Comparison of ENCODE assay signal across 22 mouse cellular contexts in genomic region chr10:107661970-107662369, GRCm38 (mm10). TPM values are rescaled to one million over a fixed set of nuclear protein-coding genes. Genes with fewer than 3 reads are reported as not detected.
DNase-seq lines count a peak whose midpoint lies in the region; ATAC-seq and TF ChIP-seq lines count a peak whose summit lies in the region.
"Had no signal": no experiment of that assay in that cellular context is flagged by ENCODE, and none has a peak within 500 bp of the region (broad histone marks: within the 10 kb centered on the region; RNA-seq: fewer than 3 reads in every experiment).

No protein-coding gene starts in this region.

- TF ChIP-seq CTCF in lung, adult 2 months (IDR thresholded peaks at IDR 0.05; ENCODE audit: insufficient read depth, low read length): no peak
- no peak for TF ChIP-seq CTCF in embryonic fibroblast, embryonic 13.5 days (IDR thresholded peaks at IDR 0.05; ENCODE audit: borderline replicate concordance, insufficient read depth, low read length)
- no peak for TF ChIP-seq CTCF in forebrain, postnatal 0 days (IDR thresholded peaks at IDR 0.05; ENCODE audit: low read depth)

- H3K4me1 ChIP-seq in hindbrain, embryonic 11.5 days (replicated peaks; ENCODE audit: control insufficient read depth, insufficient read depth, low read length): no peaks in the 10 kb centered on the region
- H3K4me1 ChIP-seq in hindbrain, embryonic 10.5 days (replicated peaks): no peaks in the 10 kb centered on the region
- no peaks in the 10 kb centered on the region for H3K4me1 ChIP-seq in lung, embryonic 16.5 days (replicated peaks; ENCODE audit: control insufficient read depth, insufficient read depth, low read length)
- H3K4me1 ChIP-seq in lung, adult 2 months (ENCODE audit: control insufficient read depth, insufficient read depth, low read length): no peaks in the 10 kb centered on the region
- H3K4me1 ChIP-seq in embryonic fibroblast, embryonic 13.5 days (ENCODE audit: control insufficient read depth, insufficient read depth, low read length): no peaks in the 10 kb centered on the region; the same call in 1 of the 2 replicates
- H3K4me1 ChIP-seq in forebrain, postnatal 0 days (ENCODE audit: insufficient read depth): no peaks in the 10 kb centered on the region
- H3K4me1 ChIP-seq in kidney, embryonic 15.5 days: no peaks in the 10 kb centered on the region
- H3K4me1 ChIP-seq: embryonic facial prominence, embryonic 12.5 days; heart, embryonic 13.5 days; limb, embryonic 13.5 days; liver, embryonic 12.5 days; megakaryocyte, embryonic 14.5 days had no signal

- ATAC-seq in hindbrain, embryonic 11.5 days (ENCODE audit: low FRiP score): 0 out of 2 replicates have a peak, but pooled peaks have one; percentile 12
- ATAC-seq in lung, embryonic 16.5 days (ENCODE audit: low read depth): no peak
- peak; percentile 1; the same call in 1 of the 2 replicates for ATAC-seq in forebrain, postnatal 0 days
- no peak for ATAC-seq in kidney, embryonic 15.5 days (replicated peaks; ENCODE audit: low FRiP score)
- ATAC-seq: CD4-positive, CD25-positive, alpha-beta regulatory T cell, adult 4 months; liver, embryonic 12.5 days; liver, postnatal 0 days had no signal

- peak; percentile 5 for DNase-seq in hindbrain, embryonic 11.5 days (ENCODE audit: low spot score)
- no peak for DNase-seq in hindbrain, embryonic 10.5 days (ENCODE audit: low spot score)
- DNase-seq in lung, adult 2 months: no peak
- no peak for DNase-seq in forebrain, postnatal 0 days
- no peak for DNase-seq in spleen, adult 12 weeks (ENCODE audit: low spot score)
- DNase-seq: cerebellum, adult 11-12 months; cerebellum, adult 9-11 months; kidney, adult 8-10 months; liver, postnatal 0 days; right cerebral cortex, postnatal 25 days; spleen, adult 18-20 months had no signal

- no peak overlapping the region for H3K4me3 ChIP-seq in hindbrain, embryonic 11.5 days (ENCODE audit: low read depth, low read length)
- H3K4me3 ChIP-seq in hindbrain, embryonic 10.5 days: no peak overlapping the region
- no peak overlapping the region for H3K4me3 ChIP-seq in lung, embryonic 16.5 days (ENCODE audit: low read length)
- no peak overlapping the region for H3K4me3 ChIP-seq in lung, adult 2 months (replicated peaks; ENCODE audit: extremely low read depth, low read depth, low read length)
- no peak overlapping the region for H3K4me3 ChIP-seq in embryonic fibroblast, embryonic 13.5 days (ENCODE audit: insufficient read depth, low read length)
- no peak overlapping the region for H3K4me3 ChIP-seq in forebrain, postnatal 0 days (ENCODE audit: low read depth, low read length)
- no peak overlapping the region for H3K4me3 ChIP-seq in kidney, embryonic 15.5 days (replicated peaks)
- H3K4me3 ChIP-seq: embryonic facial prominence, embryonic 12.5 days; heart, embryonic 13.5 days; limb, embryonic 13.5 days; liver, embryonic 12.5 days; megakaryocyte, embryonic 14.5 days had no signal

- WGBS in hindbrain, embryonic 11.5 days: 90% methylated on average over 3 of the region's 3 CpGs
- WGBS in hindbrain, embryonic 10.5 days: 91% methylated on average over 3 of the region's 3 CpGs
- WGBS in lung, embryonic 16.5 days: 58% methylated on average over 3 of the region's 3 CpGs
- 72% methylated on average over 3 of the region's 3 CpGs for WGBS in lung, adult 2 months
- 87% methylated on average over 3 of the region's 3 CpGs for WGBS in forebrain, postnatal 0 days
- WGBS in kidney, embryonic 15.5 days: 93% methylated on average over 3 of the region's 3 CpGs

- H3K27me3 ChIP-seq in hindbrain, embryonic 11.5 days (ENCODE audit: control insufficient read depth, insufficient read depth, low read length): no peaks in the 10 kb centered on the region
- H3K27me3 ChIP-seq in hindbrain, embryonic 10.5 days (ENCODE audit: insufficient read depth, poor library complexity, severe bottlenecking): no peaks in the 10 kb centered on the region
- no peaks in the 10 kb centered on the region for H3K27me3 ChIP-seq in lung, embryonic 16.5 days (ENCODE audit: control insufficient read depth, insufficient read depth, low read depth, low read length)
- no peaks in the 10 kb centered on the region for H3K27me3 ChIP-seq in forebrain, postnatal 0 days (ENCODE audit: insufficient read depth, low read length)
- no peaks in the 10 kb centered on the region for H3K27me3 ChIP-seq in kidney, embryonic 15.5 days
- H3K27me3 ChIP-seq: embryonic facial prominence, embryonic 12.5 days; heart, embryonic 13.5 days; limb, embryonic 13.5 days; liver, embryonic 12.5 days; megakaryocyte, embryonic 14.5 days had no signal

- H3K4me2 ChIP-seq in hindbrain, embryonic 11.5 days (replicated peaks; ENCODE audit: low read depth, low read length): no peak overlapping the region
- H3K4me2 ChIP-seq in lung, embryonic 16.5 days (ENCODE audit: low read depth, low read length): no peak overlapping the region
- no peak overlapping the region for H3K4me2 ChIP-seq in forebrain, postnatal 0 days (ENCODE audit: low read depth)
- no peak overlapping the region for H3K4me2 ChIP-seq in kidney, embryonic 15.5 days
- H3K4me2 ChIP-seq: embryonic facial prominence, embryonic 12.5 days; heart, embryonic 13.5 days; limb, embryonic 13.5 days; liver, embryonic 12.5 days had no signal

- H3K27ac ChIP-seq in hindbrain, embryonic 11.5 days (ENCODE audit: low read depth, low read length): no peak overlapping the region
- no peak overlapping the region for H3K27ac ChIP-seq in hindbrain, embryonic 10.5 days
- 0 out of 2 replicates have a peak overlapping the region, but pooled peaks have one; percentile 43 for H3K27ac ChIP-seq in lung, embryonic 16.5 days (ENCODE audit: low read length)
- peak overlapping the region; percentile 32; the same call in 1 of the 2 replicates for H3K27ac ChIP-seq in embryonic fibroblast, embryonic 13.5 days (ENCODE audit: insufficient read depth, low read length)
- no peak overlapping the region for H3K27ac ChIP-seq in forebrain, postnatal 0 days (ENCODE audit: low read depth, low read length)
- H3K27ac ChIP-seq in kidney, embryonic 15.5 days: no peak overlapping the region
- H3K27ac ChIP-seq: embryonic facial prominence, embryonic 12.5 days; heart, embryonic 13.5 days; limb, embryonic 13.5 days; liver, embryonic 12.5 days had no signal

- H3K36me3 ChIP-seq in hindbrain, embryonic 11.5 days (ENCODE audit: control insufficient read depth, insufficient read depth, low read length): no peaks in the 10 kb centered on the region
- H3K36me3 ChIP-seq in hindbrain, embryonic 10.5 days: no peaks in the 10 kb centered on the region
- H3K36me3 ChIP-seq in lung, embryonic 16.5 days (ENCODE audit: control insufficient read depth, insufficient read depth, low read length): no peaks in the 10 kb centered on the region
- H3K36me3 ChIP-seq in forebrain, postnatal 0 days (ENCODE audit: insufficient read depth): no peaks in the 10 kb centered on the region
- no peaks in the 10 kb centered on the region for H3K36me3 ChIP-seq in kidney, embryonic 15.5 days
- H3K36me3 ChIP-seq: embryonic facial prominence, embryonic 12.5 days; heart, embryonic 13.5 days; limb, embryonic 13.5 days; liver, embryonic 12.5 days had no signal

- H3K9me3 ChIP-seq in hindbrain, embryonic 11.5 days (ENCODE audit: control insufficient read depth, low read length): no peaks in the 10 kb centered on the region
- H3K9me3 ChIP-seq in hindbrain, embryonic 10.5 days: no peaks in the 10 kb centered on the region
- no peaks in the 10 kb centered on the region for H3K9me3 ChIP-seq in lung, embryonic 16.5 days (ENCODE audit: control insufficient read depth, low read length)
- no peaks in the 10 kb centered on the region for H3K9me3 ChIP-seq in forebrain, postnatal 0 days (ENCODE audit: low read length)
- no peaks in the 10 kb centered on the region for H3K9me3 ChIP-seq in kidney, embryonic 15.5 days (replicated peaks)
- H3K9me3 ChIP-seq: embryonic facial prominence, embryonic 12.5 days; heart, embryonic 13.5 days; limb, embryonic 13.5 days; liver, embryonic 12.5 days; megakaryocyte, embryonic 14.5 days had no signal

- no peak overlapping the region for H3K9ac ChIP-seq in hindbrain, embryonic 11.5 days (ENCODE audit: low read depth, low read length)
- H3K9ac ChIP-seq in lung, embryonic 16.5 days (ENCODE audit: low read length): no peak overlapping the region
- no peak overlapping the region for H3K9ac ChIP-seq in forebrain, postnatal 0 days
- no peak overlapping the region for H3K9ac ChIP-seq in kidney, embryonic 15.5 days
- H3K9ac ChIP-seq: embryonic facial prominence, embryonic 12.5 days; heart, embryonic 13.5 days; limb, embryonic 13.5 days; liver, embryonic 12.5 days; liver, postnatal 0 days had no signal

- TF ChIP-seq POLR2A in lung, adult 2 months (IDR thresholded peaks at IDR 0.05; ENCODE audit: borderline replicate concordance, extremely low read depth, low read depth, low read length): no peak
- TF ChIP-seq POLR2A in embryonic fibroblast, embryonic 13.5 days (IDR thresholded peaks at IDR 0.05; ENCODE audit: low read depth, low read length): no peak

RNA-seq across cellular contexts. Expression of gene Ptprq, which starts 57.9 kb away (rescaled TPM):
- 0.03 and 0.13 TPM in 2 replicates for polyA plus RNA-seq in hindbrain, embryonic 11.5 days (2014; fragmentation: Nextera tagmentation; extraction: Ambion mirVana)
- polyA plus RNA-seq in hindbrain, embryonic 10.5 days (2016; fragmentation: Nextera tagmentation; extraction: Ambion mirVana): 0.02 and 0.07 TPM in 2 replicates
- 0.09 TPM in 2 replicates for polyA plus RNA-seq in lung, embryonic 16.5 days (2015; fragmentation: Nextera tagmentation; extraction: Ambion mirVana)
- polyA plus RNA-seq in lung, adult 2 months (2012; rRNA removed): 0.05 and 0.13 TPM in 2 replicates
- 0.78 and 1.3 TPM in 2 replicates for polyA plus RNA-seq in embryonic fibroblast, embryonic 13.5 days (2011; ENCODE audit: insufficient read length, low read depth, missing spikeins)
- total RNA-seq in forebrain, postnatal 0 days (2014; rRNA removed): 0.08 and 0.10 TPM in 2 replicates
- polyA plus RNA-seq in forebrain, postnatal 0 days (2015; fragmentation: Nextera tagmentation; extraction: Ambion mirVana): 0.09 and 0.10 TPM in 2 replicates
- polyA plus RNA-seq in kidney, embryonic 15.5 days (2015; fragmentation: Nextera tagmentation; extraction: Ambion mirVana): 0.01 and 0.06 TPM in 2 replicates
- total RNA-seq: hematopoietic stem cell, adult 5-6 weeks; neutrophil, adult 5-6 weeks had no signal
- polyA plus RNA-seq: CD4-positive, CD25-positive, alpha-beta regulatory T cell, adult 4 months; liver, postnatal 0 days had no signal

Comparison
In these comparisons a context has a peak if more than half of its experiments do, and no peak if none do; other contexts are left out.
1. ATAC-seq: peak in hindbrain, embryonic 11.5 days (single experiment) and forebrain, postnatal 0 days (single experiment); none in lung, embryonic 16.5 days (single experiment) and kidney, embryonic 15.5 days (single experiment).
2. H3K27ac ChIP-seq: peak in lung, embryonic 16.5 days (single experiment) and embryonic fibroblast, embryonic 13.5 days (single experiment); none in hindbrain, embryonic 11.5 days (single experiment), hindbrain, embryonic 10.5 days (single experiment), forebrain, postnatal 0 days (single experiment) and kidney, embryonic 15.5 days (single experiment).